Mouse (Mus musculus) cerebellum, adult 2 months (tissue): Measurements from ENCODE around the gene Camk2d. TPM values are rescaled to one million over a fixed set of nuclear protein-coding genes. Genes with fewer than 3 reads are reported as not detected.

Source experiments
- DNase-seq, 2 experiments: peaks; one replicate each; pipeline ENCODE4 v3.0.0; 2021
- H3K27ac ChIP-seq: fragments of 200-500 bp; 2 replicates; pipeline ENCODE4 v1.5.1; 2012; ENCODE audit warnings: low read length, control low read depth, inconsistent platforms; ENCODE audit not compliant: insufficient read depth
- H3K27me3 ChIP-seq: fragments of 200-500 bp; 2 replicates; pipeline ENCODE4 v1.6.1; 2012; ENCODE audit warnings: inconsistent platforms, mild to moderate bottlenecking, low read length, moderate library complexity; ENCODE audit not compliant: control insufficient read depth, insufficient read depth
- H3K4me1 ChIP-seq: fragments of 200-500 bp; 2 replicates; pipeline ENCODE4 v1.6.1; 2011; ENCODE audit warnings: low read length; ENCODE audit not compliant: control insufficient read depth, insufficient read depth
- H3K4me3 ChIP-seq: fragments of 200-500 bp; replicated peaks from 2 replicates; pipeline ENCODE3; 2011; ENCODE audit warnings: mild to moderate bottlenecking, low read depth, low read length, control low read depth; ENCODE audit not compliant: insufficient read depth
- CTCF ChIP-seq: fragments of 200-500 bp; IDR thresholded peaks from 2 replicates; pipeline ENCODE4 v1.5.1; 2011; ENCODE audit warnings: low read depth, mild to moderate bottlenecking, control low read depth, low read length, moderate library complexity, borderline replicate concordance; ENCODE audit not compliant: insufficient read depth
- POLR2A ChIP-seq: fragments of 200-500 bp; IDR thresholded peaks from 2 replicates; pipeline ENCODE4 v1.6.1; 2011; ENCODE audit warnings: low read length, control low read depth, borderline replicate concordance; ENCODE audit not compliant: insufficient read depth
- WGBS: fragments of 180-500 bp; shearing (Covaris S2); methylation state at CpG from one replicate; pipeline ENCODE4 v1.1.7; 2018; 5-methylcytosine and 5-hydroxymethylcytosine counted together
- polyA plus RNA-seq: library from polyadenylated mRNA; depleted of rRNA; stranded (reverse); fragments of >200 nt; gene quantifications from 2 replicates; pipeline ENCODE4 v1.2.3, GENCODE M21; 2012

Camk2d gene
- polyA plus RNA-seq, 1 experiment: 162 TPM

DNA sequence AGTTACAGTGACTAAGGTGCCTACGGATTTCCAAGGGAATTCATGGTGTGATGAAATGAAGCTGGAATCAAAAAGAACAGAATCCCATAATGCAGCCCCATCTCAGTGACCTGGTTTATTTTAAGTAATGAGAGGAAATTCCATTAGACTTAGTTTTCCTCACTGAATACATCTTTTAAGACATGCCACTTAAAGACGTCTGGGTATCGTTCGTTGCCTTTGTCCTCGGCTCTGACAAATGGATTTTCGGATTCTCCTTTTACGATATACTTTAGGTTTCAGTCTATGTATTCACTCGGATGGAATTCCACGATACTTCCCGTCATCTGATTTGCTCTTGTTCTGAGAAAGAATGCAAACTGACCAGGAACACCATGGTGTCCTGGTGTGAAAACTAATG lies 3.8 kb downstream of the Camk2d start:
- no peak for TF ChIP-seq POLR2A
- TF ChIP-seq CTCF: no peak
- H3K4me3 ChIP-seq: no peak overlapping the region
- DNase-seq: peak in 1 of 2 experiments; percentile 27
- peaks cover 5% of the 10 kb centered on the region for H3K4me1 ChIP-seq
- no peaks in the 10 kb centered on the region for H3K27me3 ChIP-seq
- 33% methylated on average over 10 of the region's 10 CpGs for WGBS
- H3K27ac ChIP-seq: no peak overlapping the region; the same call in 1 of the 2 replicates

DNA sequence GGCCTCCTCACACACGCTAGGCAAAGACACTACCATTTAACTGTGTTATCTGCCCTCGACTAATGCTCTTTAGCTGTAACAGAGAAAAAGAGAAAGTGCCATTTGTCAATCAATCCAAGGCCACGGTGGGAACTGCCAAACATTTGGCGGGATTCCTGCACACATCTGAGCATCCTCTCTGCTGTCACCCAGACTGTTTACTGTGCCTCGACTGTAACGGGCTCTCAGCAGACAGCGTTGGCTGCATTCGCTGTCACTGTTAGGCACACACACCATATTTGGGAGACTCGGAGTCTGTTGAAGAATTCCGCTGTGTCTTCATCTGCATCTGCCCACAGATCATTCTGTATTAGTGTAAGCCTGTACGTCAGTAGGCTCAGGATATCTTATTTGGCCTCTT lies 6.7 kb downstream of the Camk2d start:
- H3K4me3 ChIP-seq: no peak overlapping the region
- 53% methylated on average over 11 of the region's 11 CpGs for WGBS
- TF ChIP-seq POLR2A (no peak), CTCF (no peak)
- H3K27ac ChIP-seq: no peak overlapping the region
- peaks cover 8% of the 10 kb centered on the region for H3K4me1 ChIP-seq
- peak in 1 of 2 experiments; percentile 21 for DNase-seq
- no peaks in the 10 kb centered on the region for H3K27me3 ChIP-seq

DNA sequence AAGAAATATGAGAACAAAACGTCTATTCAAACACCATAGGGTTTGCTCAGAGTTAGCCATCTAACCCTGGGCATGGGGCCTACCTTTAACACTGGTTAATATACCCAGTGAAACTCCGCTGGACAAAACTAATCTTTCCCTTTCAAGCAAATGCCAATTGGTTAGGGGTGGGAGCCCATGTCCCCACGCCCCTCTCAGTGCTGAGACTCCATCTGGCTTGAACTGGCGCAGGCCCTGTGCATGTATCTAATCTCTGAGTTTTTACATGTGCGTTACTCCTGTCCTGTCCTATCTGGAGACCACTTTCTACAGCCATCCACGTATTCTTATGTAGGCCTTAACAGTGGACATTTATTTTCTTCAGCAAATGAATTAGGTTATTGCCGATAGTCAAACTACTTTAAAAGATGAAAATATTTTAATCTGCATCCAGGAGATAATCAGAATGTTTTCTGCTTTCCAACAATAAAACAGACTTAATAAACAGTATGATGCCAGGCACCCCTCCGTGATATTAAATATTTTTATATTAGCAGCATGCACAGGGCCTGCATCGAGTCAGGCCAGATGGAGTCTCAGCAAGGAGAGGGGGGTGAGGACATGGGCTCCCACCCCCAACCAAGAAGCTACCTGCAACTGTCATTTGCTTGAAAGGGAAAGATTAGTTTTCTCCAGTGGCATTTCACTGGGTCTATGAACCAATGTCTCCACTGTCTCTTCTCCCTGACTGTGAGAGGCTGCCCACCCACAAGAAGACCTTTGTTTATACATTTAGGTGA lies 8.7 kb downstream of the Camk2d start:
- Histone ChIP-seq H3K27ac (0 out of 2 replicates have a peak overlapping the region, but pooled peaks have one; percentile 18), H3K4me3 (no peak overlapping the region), H3K4me1 (peaks cover 10% of the 10 kb centered on the region), H3K27me3 (no peaks in the 10 kb centered on the region)
- DNase-seq: peak in 1 of 2 experiments; percentile 77
- WGBS: 36% methylated on average over 9 of the region's 9 CpGs
- TF ChIP-seq POLR2A (no peak), CTCF (no peak)

DNA sequence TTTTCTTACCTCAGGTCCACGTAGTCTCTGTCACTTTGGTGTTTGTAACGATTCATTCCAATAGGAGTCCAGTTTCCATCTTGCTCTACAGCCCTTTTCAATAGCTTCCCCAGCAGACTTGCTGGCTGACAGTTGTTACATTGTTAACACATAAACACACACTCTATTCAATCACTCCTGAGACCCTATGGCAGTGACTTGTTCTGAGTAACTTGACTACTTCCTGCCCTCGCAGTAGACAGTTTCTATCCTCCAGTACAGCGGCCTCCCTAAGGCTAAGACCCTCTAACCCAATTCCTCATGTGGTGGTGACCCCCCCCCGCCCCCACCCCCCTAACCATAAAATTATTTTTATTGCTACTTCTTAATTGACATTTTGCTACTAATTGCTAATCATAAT lies 13.2 kb downstream of the Camk2d start:
- 79% methylated on average over 5 of the region's 5 CpGs for WGBS
- DNase-seq: no peak
- Histone ChIP-seq H3K4me1 (peaks cover 21% of the 10 kb centered on the region), H3K4me3 (no peak overlapping the region), H3K27me3 (no peaks in the 10 kb centered on the region), H3K27ac (no peak overlapping the region)
- no peak for TF ChIP-seq POLR2A
- TF ChIP-seq CTCF: no peak

DNA sequence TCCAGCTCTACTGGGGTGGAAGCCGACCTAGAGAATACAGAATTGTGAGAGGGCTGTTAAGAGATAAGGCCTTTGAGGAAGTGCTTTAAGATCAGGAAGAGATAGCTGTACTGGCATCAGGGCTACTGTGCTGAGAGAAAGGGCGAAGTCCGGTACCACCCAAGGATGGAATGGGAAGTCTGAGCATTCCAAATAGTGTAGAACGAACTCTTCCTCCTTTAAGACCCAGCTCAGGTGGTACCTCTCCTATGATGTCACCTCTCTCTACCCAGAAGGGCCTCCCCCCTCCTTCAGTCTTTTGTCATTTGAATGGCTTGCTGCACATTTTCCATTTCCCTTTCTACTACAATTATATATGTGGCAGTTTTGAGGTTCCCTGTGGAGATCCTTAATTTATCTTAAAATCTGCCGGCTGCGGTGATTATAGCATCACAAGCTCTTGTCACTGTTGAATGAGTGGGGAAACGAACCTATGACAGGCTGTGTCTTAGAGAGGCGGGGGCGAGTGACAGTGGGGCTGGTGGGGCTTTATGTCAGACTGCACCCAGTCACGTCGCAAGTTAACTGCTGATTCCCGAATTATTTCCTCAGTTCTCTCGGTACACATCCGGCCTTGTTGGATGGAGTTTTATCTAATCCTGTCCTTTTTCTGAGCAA lies 13.8 kb downstream of the Camk2d start:
- H3K27me3 ChIP-seq: no peaks in the 10 kb centered on the region
- 77% methylated on average over 14 of the region's 14 CpGs for WGBS
- no peak for DNase-seq
- H3K4me3 ChIP-seq: no peak overlapping the region
- H3K4me1 ChIP-seq: peaks cover 18% of the 10 kb centered on the region
- TF ChIP-seq POLR2A: no peak
- TF ChIP-seq CTCF: no peak
- H3K27ac ChIP-seq: no peak overlapping the region

DNA sequence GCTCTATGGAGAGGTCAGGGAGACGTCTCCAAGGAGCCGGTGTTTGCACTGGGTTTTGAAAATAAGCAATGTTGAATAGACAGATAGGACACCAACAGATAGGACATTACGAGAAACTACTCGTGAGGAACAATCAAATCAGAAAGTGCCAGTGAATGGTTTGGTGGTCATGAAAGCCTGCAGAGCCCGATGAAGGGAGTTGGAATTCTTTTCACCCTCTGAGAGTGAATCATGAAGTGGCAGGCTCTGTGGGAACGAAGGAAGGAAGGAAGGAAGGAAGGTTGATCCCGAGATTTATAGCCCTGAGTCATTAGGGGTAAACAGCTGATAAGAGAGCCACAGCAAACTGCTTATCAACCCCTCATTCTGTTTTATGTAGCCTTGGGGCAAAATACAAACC lies 15.5 kb downstream of the Camk2d start:
- DNase-seq: no peak
- no peak for TF ChIP-seq POLR2A
- TF ChIP-seq CTCF: no peak
- Histone ChIP-seq H3K27me3 (no peaks in the 10 kb centered on the region), H3K27ac (no peak overlapping the region), H3K4me3 (no peak overlapping the region), H3K4me1 (peaks cover 15% of the 10 kb centered on the region)
- 43% methylated on average over 7 of the region's 7 CpGs for WGBS

DNA sequence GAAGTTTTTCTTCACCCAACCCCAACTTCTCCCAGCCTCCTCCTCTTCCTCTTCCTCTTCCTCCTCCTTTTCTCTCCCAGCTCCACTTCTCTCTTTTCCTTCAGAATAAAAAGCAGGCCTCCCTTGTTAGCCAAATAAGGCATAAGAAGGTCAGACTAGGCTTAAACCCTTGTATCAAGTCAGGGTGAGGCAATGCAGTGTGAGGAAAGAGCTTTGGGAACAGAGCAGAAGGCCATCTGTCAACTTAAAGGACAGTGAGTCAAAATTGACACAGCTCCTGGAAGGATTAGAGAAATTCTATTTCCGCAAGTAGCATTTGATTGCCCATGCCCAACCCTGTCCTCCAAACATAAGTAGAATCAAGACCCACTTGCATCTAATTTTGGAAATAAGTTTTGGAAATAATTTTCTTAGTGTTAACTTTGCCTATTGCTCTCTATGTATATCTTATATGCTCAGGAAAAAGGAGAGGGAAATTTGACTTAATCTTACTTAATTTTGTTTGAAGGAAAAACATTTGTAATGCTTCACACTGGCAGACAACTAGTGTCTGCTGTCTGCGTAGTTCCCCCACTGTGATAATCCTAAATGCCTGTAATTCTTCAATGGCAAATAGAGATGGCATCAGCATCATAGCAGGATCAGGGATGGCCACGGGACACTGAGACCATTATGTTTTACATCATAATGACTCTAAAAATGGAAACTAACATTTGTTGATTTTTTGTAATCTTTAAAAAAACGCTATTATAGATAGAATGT lies 16.8 kb downstream of the Camk2d start:
- TF ChIP-seq CTCF: no peak
- no peak for TF ChIP-seq POLR2A
- peak in 1 of 2 experiments; percentile 82 for DNase-seq
- WGBS: 17% methylated on average over 4 of the region's 4 CpGs
- Histone ChIP-seq H3K27ac (peak overlapping the region; percentile 4; the same call in 1 of the 2 replicates), H3K4me3 (no peak overlapping the region), H3K27me3 (no peaks in the 10 kb centered on the region), H3K4me1 (peaks cover 15% of the 10 kb centered on the region)
